ENCODE assay signal across 9 mouse cellular contexts in the genomic region with DNA sequence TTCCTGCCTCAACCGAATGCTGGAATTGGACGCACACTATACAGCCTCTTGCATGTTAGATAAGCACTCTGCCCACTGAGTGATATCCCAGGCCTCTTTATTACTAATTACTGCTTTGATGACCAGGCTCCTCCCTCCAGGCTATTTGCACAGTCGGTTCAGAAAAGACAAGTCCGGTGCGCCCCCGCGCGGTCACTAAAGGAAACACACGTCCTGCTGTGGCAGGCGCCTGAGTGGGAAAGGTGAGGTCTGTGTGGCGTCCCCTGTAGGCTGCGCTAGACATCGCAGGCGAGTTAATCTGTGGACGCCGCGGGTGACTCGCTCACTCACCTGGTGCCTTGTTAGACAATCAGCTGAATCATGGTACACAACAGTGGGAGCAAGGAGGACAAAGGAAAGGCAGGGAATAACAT. TPM values are rescaled to one million over a fixed set of nuclear protein-coding genes. Genes with fewer than 3 reads are reported as not detected.
DNase-seq lines count a peak whose midpoint lies in the region; ATAC-seq and TF ChIP-seq lines count a peak whose summit lies in the region.
"Had no signal": no experiment of that assay in that cellular context is flagged by ENCODE, and none has a peak within 500 bp of the region (broad histone marks: within the 10 kb centered on the region; RNA-seq: fewer than 3 reads in every experiment).

No protein-coding gene starts in this region.

- no peaks in the 10 kb centered on the region for H3K9me3 ChIP-seq in ES-E14 (ENCODE audit: control insufficient read depth, insufficient read depth, low read depth, low read length)
- H3K9me3 ChIP-seq in forebrain, embryonic 14.5 days (replicated peaks; ENCODE audit: control insufficient read depth, low read length) = no peaks in the 10 kb centered on the region

- ATAC-seq in forebrain, embryonic 14.5 days = peak; percentile 61

- H3K9ac ChIP-seq in ES-E14 (ENCODE audit: insufficient read depth, low read depth, low read length, poor library complexity, severe bottlenecking) = no peak overlapping the region
- no peak overlapping the region for H3K9ac ChIP-seq in forebrain, embryonic 14.5 days (ENCODE audit: low read length)

- WGBS in forebrain, embryonic 14.5 days = 2% methylated on average over 18 of the region's 18 CpGs
- WGBS in lung, adult 2 months = under 1% methylated on average over 18 of the region's 18 CpGs
- under 1% methylated on average over 18 of the region's 18 CpGs for WGBS in olfactory bulb, adult 2 months

- H3K4me3 ChIP-seq in ES-E14 (ENCODE audit: insufficient read depth in 1 of 2, low read depth in 1 of 2, low read length in 2 of 2, poor library complexity in 1 of 2, severe bottlenecking in 1 of 2) = no peak overlapping the region
- H3K4me3 ChIP-seq in forebrain, embryonic 14.5 days (ENCODE audit: low read depth, low read length) = no peak overlapping the region
- H3K4me3 ChIP-seq in lung, adult 2 months (replicated peaks; ENCODE audit: extremely low read depth, low read depth, low read length) = no peak overlapping the region
- no peak overlapping the region for H3K4me3 ChIP-seq in olfactory bulb, adult 2 months (ENCODE audit: insufficient read depth, low read depth, low read length)

- H3K4me1 ChIP-seq in ES-E14 (ENCODE audit: control insufficient read depth in 2 of 2, insufficient read depth in 2 of 2, low read length in 2 of 2, poor library complexity in 1 of 2) = peaks cover 0 to 10% of the 10 kb centered on the region in 2 experiments; a peak in 1 of 4 replicates
- H3K4me1 ChIP-seq in forebrain, embryonic 14.5 days (ENCODE audit: control insufficient read depth, insufficient read depth, low read length) = no peaks in the 10 kb centered on the region
- H3K4me1 ChIP-seq in lung, adult 2 months (ENCODE audit: control insufficient read depth, insufficient read depth, low read length) = peaks cover 7% of the 10 kb centered on the region
- peaks cover 3% of the 10 kb centered on the region; the same call in 1 of the 2 replicates for H3K4me1 ChIP-seq in olfactory bulb, adult 2 months (ENCODE audit: control insufficient read depth, insufficient read depth, low read length)

- no peaks in the 10 kb centered on the region for H3K36me3 ChIP-seq in ES-E14 (ENCODE audit: control insufficient read depth, insufficient read depth, low read length, poor library complexity, severe bottlenecking)
- H3K36me3 ChIP-seq in forebrain, embryonic 14.5 days (ENCODE audit: control insufficient read depth, insufficient read depth, low read length) = no peaks in the 10 kb centered on the region

- TF ChIP-seq CTCF in lung, adult 2 months (IDR thresholded peaks at IDR 0.05; ENCODE audit: insufficient read depth, low read length) = peak; percentile 95
- TF ChIP-seq CTCF in olfactory bulb, adult 2 months (IDR thresholded peaks at IDR 0.05; ENCODE audit: insufficient read depth, low read depth, low read length) = peak; percentile 99

- in situ Hi-C loops in ES-E14 (cut with MboI; ENCODE audit: low sequenced_read_pairs in 2 of 2, unreplicated experiment in 2 of 2) = loop anchor here in 1 of 2 experiments (5.0 kb wide), 1 partner anchor 54 kb away; no protein-coding TSS in a partner anchor

- TF ChIP-seq POLR2A in lung, adult 2 months (IDR thresholded peaks at IDR 0.05; ENCODE audit: borderline replicate concordance, extremely low read depth, low read depth, low read length) = no peak
- no peak for TF ChIP-seq POLR2A in olfactory bulb, adult 2 months (IDR thresholded peaks at IDR 0.05; ENCODE audit: insufficient read depth, low read depth, low read length)

- H3K27ac ChIP-seq in ES-E14 (ENCODE audit: insufficient read depth, low read depth, low read length, poor library complexity, severe bottlenecking) = no peak overlapping the region
- no peak overlapping the region for H3K27ac ChIP-seq in forebrain, embryonic 14.5 days (ENCODE audit: low read depth, low read length)
- no peak overlapping the region for H3K27ac ChIP-seq in olfactory bulb, adult 2 months (ENCODE audit: insufficient read depth, low read depth, low read length)
- H3K27ac ChIP-seq: macrophage had no signal

- H3K27me3 ChIP-seq in forebrain, embryonic 14.5 days (replicated peaks; ENCODE audit: control insufficient read depth, insufficient read depth, low read length) = no peaks in the 10 kb centered on the region

- H3K4me2 ChIP-seq in forebrain, embryonic 14.5 days (ENCODE audit: low read length) = no peak overlapping the region

- peak; percentile 96 for DNase-seq in ES-E14 (ENCODE audit: low read depth, low spot score)
- DNase-seq in c-Kit-positive CD71-positive TER-119-positive erythroid progenitor cells, embryonic 14.5 days (ENCODE audit: low spot score) = peak; percentile 93
- DNase-seq in forebrain, embryonic 14.5 days (ENCODE audit: low spot score) = peak; percentile 92
- DNase-seq in heart, postnatal 4 days = peak; percentile 98
- DNase-seq in layer of hippocampus, adult 18-20 months (ENCODE audit: low spot score in 2 of 2) = peak; percentile 89 to 97
- DNase-seq in lung, adult 2 months = peak; percentile 94
- peak; percentile 92 for DNase-seq in testis, postnatal 14 days (ENCODE audit: low spot score)

TF ChIP-seq in ES-E14, 5 proteins besides CTCF, POLR2A, EP300 and RAD21:
- TF ChIP-seq HCFC1 (IDR thresholded peaks at IDR 0.05; ENCODE audit: borderline replicate concordance, insufficient read depth, low read length) = no peak
- TF ChIP-seq CHD2 (IDR thresholded peaks at IDR 0.05; ENCODE audit: low read depth, low read length) = no peak
- 0 out of 2 replicates have a peak, but pooled peaks have one; percentile 59 for TF ChIP-seq MAFK (IDR thresholded peaks at IDR 0.05; ENCODE audit: insufficient read depth, low read depth, low read length)
- peak; percentile 47; the same call in 1 of the 2 replicates for TF ChIP-seq ZNF384 (IDR thresholded peaks at IDR 0.05; ENCODE audit: low read depth, low read length)
- TF ChIP-seq ZC3H11A (IDR thresholded peaks at IDR 0.05; ENCODE audit: borderline replicate concordance, low read depth, low read length) = peak; percentile 93; the same call in 1 of the 2 replicates

RNA-seq across cellular contexts. Expression of a gene that starts 11.0 kb away (rescaled TPM):
- total RNA-seq in ES-E14 (2012; rRNA removed) = 2.0 and 2.1 TPM in 2 replicates
- 0.14 and 0.24 TPM in 2 replicates for polyA plus RNA-seq in forebrain, embryonic 14.5 days (2014; fragmentation: Nextera tagmentation; extraction: Ambion mirVana)
- total RNA-seq in heart, postnatal 4 days (2021) = 1 to 10 TPM; 8.7 to 9.5 TPM
- under 1 TPM; 0.99 TPM for total RNA-seq in layer of hippocampus, adult 18-20 months (2021)
- polyA plus RNA-seq in lung, adult 2 months (2012; rRNA removed) = 2.8 TPM in 2 replicates
- not detected in 2 replicates for polyA plus RNA-seq in olfactory bulb, adult 2 months (2012; ENCODE audit: insufficient read depth, insufficient read length, low replicate concordance, missing spikeins)

RNA-seq across cellular contexts. Expression of a gene that starts 15.3 kb away (rescaled TPM):
- 14.4 and 22.5 TPM in 2 replicates for total RNA-seq in ES-E14 (2012; rRNA removed)
- 3.6 and 4.2 TPM in 2 replicates for polyA plus RNA-seq in forebrain, embryonic 14.5 days (2014; fragmentation: Nextera tagmentation; extraction: Ambion mirVana)
- 1 to 10 TPM; 6.5 to 8.6 TPM for total RNA-seq in heart, postnatal 4 days (2021)
- total RNA-seq in layer of hippocampus, adult 18-20 months (2021) = 1 to 10 TPM; 6.4 to 7.5 TPM
- 47.1 and 50.1 TPM in 2 replicates for polyA plus RNA-seq in lung, adult 2 months (2012; rRNA removed)
- not detected in 2 replicates for polyA plus RNA-seq in olfactory bulb, adult 2 months (2012; ENCODE audit: insufficient read depth, insufficient read length, low replicate concordance, missing spikeins)

RNA-seq across cellular contexts. Expression of a gene that starts 58.7 kb away (rescaled TPM):
- 59.7 and 81.2 TPM in 2 replicates for total RNA-seq in ES-E14 (2012; rRNA removed)
- 428 and 447 TPM in 2 replicates for polyA plus RNA-seq in forebrain, embryonic 14.5 days (2014; fragmentation: Nextera tagmentation; extraction: Ambion mirVana)
- 100 to 1,000 TPM; 195 to 199 TPM for total RNA-seq in heart, postnatal 4 days (2021)
- total RNA-seq in layer of hippocampus, adult 18-20 months (2021) = 100 to 1,000 TPM; 124 to 134 TPM
- 16.7 and 23.5 TPM in 2 replicates for polyA plus RNA-seq in lung, adult 2 months (2012; rRNA removed)
- not detected in 2 replicates for polyA plus RNA-seq in olfactory bulb, adult 2 months (2012; ENCODE audit: insufficient read depth, insufficient read length, low replicate concordance, missing spikeins)

RNA-seq across cellular contexts. Expression of a gene that starts 59.0 kb away (rescaled TPM):
- total RNA-seq in ES-E14 (2012; rRNA removed) = 41.4 and 59.9 TPM in 2 replicates
- 27.7 and 37.1 TPM in 2 replicates for polyA plus RNA-seq in forebrain, embryonic 14.5 days (2014; fragmentation: Nextera tagmentation; extraction: Ambion mirVana)
- 10 to 100 TPM; 20.6 to 22.2 TPM for total RNA-seq in heart, postnatal 4 days (2021)
- 10 to 100 TPM; 27.4 to 31.6 TPM for total RNA-seq in layer of hippocampus, adult 18-20 months (2021)
- polyA plus RNA-seq in lung, adult 2 months (2012; rRNA removed) = 5.8 and 11.3 TPM in 2 replicates
- polyA plus RNA-seq in olfactory bulb, adult 2 months (2012; ENCODE audit: insufficient read depth, insufficient read length, low replicate concordance, missing spikeins) = not detected in 2 replicates
